Mouse (Mus musculus) heart, adult 8-10 months (tissue): ENCODE measurements around the gene Fam47e. TPM values are rescaled to one million over a fixed set of nuclear protein-coding genes. Genes with fewer than 3 reads are reported as not detected.

Experiments
- DNase-seq: peaks from one replicate; pipeline ENCODE4 v3.0.0; 2022; ENCODE audit warnings: low spot score
- total RNA-seq, 4 experiments: library from RNA; stranded (reverse); gene quantifications; 2 replicates each; pipeline ENCODE4 v1.2.4; 2022

Gene Fam47e
- total RNA-seq, 4 experiments from 2014 or later: not detected

- DNase-seq: peak; percentile 33
Observed at GRCm38 (mm10) chr5:92602691-92603690, 48.1 kb downstream of the Fam47e start, which contains the start of gene Stbd1. Gene Stbd1, plus strand, starts transcription at chr5:92603041.

GRCm38 (mm10) chr5:92604452-92605247 is 49.8 kb downstream of the Fam47e start:
- peak; percentile 40 for DNase-seq

- DNase-seq: no peak
Observed at GRCm38 (mm10) chr5:92607492-92608229, 52.8 kb downstream of the Fam47e start.

- DNase-seq: no peak
Observed at GRCm38 (mm10) chr5:92612756-92613155, 57.9 kb downstream of the Fam47e start.

- DNase-seq: no peak
Observed at GRCm38 (mm10) chr5:92621883-92622282, 67.0 kb downstream of the Fam47e start.

GRCm38 (mm10) chr5:92627896-92628295 is 73.0 kb downstream of the Fam47e start:
- no peak for DNase-seq

- DNase-seq: no peak
Observed at GRCm38 (mm10) chr5:92633526-92633925, 78.7 kb downstream of the Fam47e start.

GRCm38 (mm10) chr5:92634916-92635315 is 80.0 kb downstream of the Fam47e start:
- DNase-seq: no peak

GRCm38 (mm10) chr5:92635891-92636290 is 81.0 kb downstream of the Fam47e start:
- DNase-seq: no peak

GRCm38 (mm10) chr5:92640861-92641260 is 86.0 kb downstream of the Fam47e start:
- DNase-seq: no peak

Other genes starting within 250 kb of the Fam47e start
- 10 to 100 TPM; 10.8 to 12.5 (median 11.4) TPM for gene Sdad1, start 244.6 kb upstream of the Fam47e start, total RNA-seq
- 1 to 10 TPM in 3 of 4 experiments, under 1 TPM in 1; 0.79 to 1.8 (median 1.2) TPM for gene Cxcl9, start 227.0 kb upstream of the Fam47e start, total RNA-seq
- 100 to 1,000 TPM; 573 to 758 (median 670) TPM for gene Art3, start 223.2 kb upstream of the Fam47e start, total RNA-seq
- not detected for gene Cxcl10, start 206.2 kb upstream of the Fam47e start, total RNA-seq
- gene Nup54, start 119.8 kb upstream of the Fam47e start, total RNA-seq: 10 to 100 TPM; 12.1 to 18.4 (median 16.2) TPM
- 10 to 100 TPM; 84.5 to 87.7 (median 86.8) TPM for gene Scarb2, start 48.2 kb upstream of the Fam47e start, total RNA-seq
- 1 to 10 TPM in 3 of 4 experiments, under 1 TPM in 1; 0.87 to 2.1 (median 1.4) TPM for gene Stbd1, start 48.0 kb downstream of the Fam47e start, total RNA-seq
- gene Ccdc158, start 120.2 kb downstream of the Fam47e start, total RNA-seq: under 1 TPM in 2 of 4 experiments, not detected in 2; 0.06 to 0.09 TPM
- 10 to 100 TPM; 38.0 to 42.8 (median 40.7) TPM for gene Shroom3, start 128.4 kb downstream of the Fam47e start, total RNA-seq